Mouse (Mus musculus) spleen, adult 2 months (tissue): ENCODE results near the gene Hipk3.

Experiments
- CTCF ChIP-seq: fragments of 200-500 bp; IDR thresholded peaks from 2 replicates; pipeline ENCODE4 v1.5.1; 2011; ENCODE audit warnings: mild to moderate bottlenecking, inconsistent platforms; ENCODE audit not compliant: insufficient read depth, insufficient read length, insufficient replicate concordance; ENCODE audit errors: extremely low read depth
- POLR2A ChIP-seq: fragments of 200-500 bp; IDR thresholded peaks from 2 replicates; pipeline ENCODE4 v1.6.1; 2011; ENCODE audit warnings: low read depth, low read length, inconsistent platforms

DNA sequence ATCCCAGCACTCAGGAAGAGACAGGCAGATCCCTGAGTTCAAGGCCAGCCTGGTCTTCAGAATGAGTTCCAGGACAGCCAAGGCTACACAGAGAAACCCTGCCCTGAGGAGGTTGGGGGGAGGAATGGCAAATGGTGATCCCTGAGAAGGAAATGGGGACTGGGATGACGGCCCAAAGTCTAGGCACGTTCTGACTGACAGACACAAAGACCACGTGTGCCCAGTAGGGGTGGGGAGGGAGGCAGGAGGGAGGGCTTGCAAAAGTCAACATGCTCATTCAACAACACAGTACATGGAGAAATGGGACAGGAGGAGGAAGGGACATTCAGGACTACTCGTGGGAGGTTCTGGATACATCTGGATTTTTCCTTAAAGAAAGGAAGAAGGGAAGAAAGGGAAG lies 81.8 kb downstream of the Hipk3 start:
- no peak for TF ChIP-seq CTCF
- TF ChIP-seq POLR2A: no peak
